Mouse (Mus musculus): ENCODE results near the gene Npff. TPM values are rescaled to one million over a fixed set of nuclear protein-coding genes. Genes with fewer than 3 reads are reported as not detected.

The Npff gene
- total and polyA plus RNA-seq, 3 experiments = 0.76 to 2.7 (median 1.1) TPM

DNA sequence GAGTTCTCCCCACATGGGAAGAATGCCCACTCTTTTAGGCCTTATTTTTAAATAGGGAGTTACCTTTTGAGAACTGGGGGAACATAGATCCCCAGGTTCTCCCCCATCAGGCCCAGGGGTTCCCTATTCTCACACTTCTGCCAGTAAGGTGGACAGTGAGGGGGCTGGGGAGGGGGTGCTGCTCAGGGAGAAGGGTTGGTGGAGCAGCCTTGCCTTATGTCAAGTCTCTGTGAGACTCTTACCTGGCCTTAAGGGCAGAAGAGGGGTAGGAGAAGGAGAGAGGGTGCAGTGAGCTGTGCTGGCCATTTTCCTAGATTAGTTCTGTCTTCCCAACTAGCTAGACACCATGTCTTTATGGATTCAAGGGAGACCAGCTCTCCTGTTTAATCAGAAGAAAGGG is 12.3 kb downstream of the Npff start:
- Histone ChIP-seq H3K27ac (ENCODE audit: insufficient read depth, low read depth) (no peak overlapping the region), H3K4me3 (replicated peaks in 1 of 3; ENCODE audit: low read depth in 2 of 3, low read length in 2 of 3, poor library complexity in 1 of 3) (no peak overlapping the region), H3K4me2 (ENCODE audit: insufficient read depth, low read depth, poor library complexity, severe bottlenecking) (no peak overlapping the region), H3K9ac (ENCODE audit: insufficient read depth, low read depth) (no peak overlapping the region), H3K79me2 (replicated peaks; ENCODE audit: control insufficient read depth, extremely low read depth, insufficient read depth, poor library complexity, severe bottlenecking) (no peaks in the 10 kb centered on the region), H3K9me3 (replicated peaks; ENCODE audit: low read length) (no peaks in the 10 kb centered on the region), H3K27me3 (replicated peaks) (peaks cover 3% of the 10 kb centered on the region), H3K36me3 (replicated peaks in 1 of 2; ENCODE audit: control insufficient read depth in 1 of 2, insufficient read depth in 1 of 2, low read length in 1 of 2) (peaks cover 0 to 3% of the 10 kb centered on the region in 2 experiments), H3K4me1 (ENCODE audit: control insufficient read depth in 1 of 2, insufficient read depth in 2 of 2) (peaks cover 24 to 53% of the 10 kb centered on the region in 2 experiments)
- no peak for DNase-seq (ENCODE audit: extremely low read depth)
- dilution Hi-C loops (cut with MboI; ENCODE audit: extremely low pct_ligation_motif_present, extremely low pct_unique_long_range_greater_than_20kb, low sequenced_read_pairs) (no loop called here), in situ Hi-C loops (cut with MboI; ENCODE audit: low pct_ligation_motif_present, low pct_unique_long_range_greater_than_20kb, low sequenced_read_pairs) (no loop called here)
- TF ChIP-seq HCFC1 (IDR thresholded peaks at IDR 0.05; ENCODE audit: low read depth, low read length) (no peak), PAX5 (IDR thresholded peaks at IDR 0.05; ENCODE audit: low read length) (no peak), NELFE (IDR thresholded peaks at IDR 0.05; ENCODE audit: low read depth, low read length) (no peak), JUN (IDR thresholded peaks at IDR 0.05; ENCODE audit: insufficient read depth, low read depth, low read length) (no peak), IRF4 (IDR thresholded peaks at IDR 0.05; ENCODE audit: low read depth, low read length) (no peak), TCF12 (IDR thresholded peaks at IDR 0.05; ENCODE audit: low read depth, low read length) (no peak), CTCF (conservative IDR thresholded peaks at IDR 0.05 in 1 of 2, IDR thresholded peaks at IDR 0.05 in 1 of 2; ENCODE audit: low read depth in 2 of 2, low read length in 2 of 2) (no peak), MEF2A (IDR thresholded peaks at IDR 0.05; ENCODE audit: borderline replicate concordance, low read depth, low read length) (no peak), E2F4 (IDR thresholded peaks at IDR 0.05; ENCODE audit: insufficient replicate concordance, low read depth, low read length) (no peak), ELF1 (IDR thresholded peaks at IDR 0.05; ENCODE audit: low read depth, low read length) (no peak), CHD2 (IDR thresholded peaks at IDR 0.05; ENCODE audit: low read length) (no peak), EP300 (IDR thresholded peaks at IDR 0.05; ENCODE audit: low read length) (no peak), NRF1 (IDR thresholded peaks at IDR 0.05; ENCODE audit: low read depth, low read length) (no peak), ZKSCAN1 (IDR thresholded peaks at IDR 0.05; ENCODE audit: borderline replicate concordance, low read depth, low read length) (no peak), TBP (conservative IDR thresholded peaks at IDR 0.05; ENCODE audit: low read depth, low read length) (no peak), ZNF384 (IDR thresholded peaks at IDR 0.05; ENCODE audit: low read depth, low read length) (no peak), CHD1 (IDR thresholded peaks at IDR 0.05; ENCODE audit: low read depth, low read length) (no peak)

DNA sequence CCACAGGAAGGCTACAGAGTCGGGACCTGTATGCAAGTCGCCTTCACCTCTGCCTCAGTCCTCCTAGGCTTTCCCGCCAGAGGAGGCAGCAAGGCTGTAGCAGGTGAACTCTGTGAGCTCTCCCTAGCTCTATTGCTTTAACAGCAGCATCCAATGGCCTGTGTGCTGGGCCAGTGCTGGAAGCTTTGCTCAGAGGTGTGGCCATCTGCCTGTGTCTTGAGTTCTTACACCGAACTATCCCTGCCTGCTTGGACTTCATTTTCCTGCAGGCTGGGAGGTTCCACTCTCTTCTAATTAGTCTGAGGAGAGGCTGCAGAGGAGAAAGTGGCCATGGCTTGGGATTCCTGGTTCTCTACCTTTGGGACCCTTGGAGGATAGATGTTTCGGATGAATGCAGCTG is 12.7 kb downstream of the Npff start:
- no peak overlapping the region for H3K4me3 ChIP-seq (replicated peaks in 1 of 3; ENCODE audit: low read depth in 2 of 3, low read length in 2 of 3, poor library complexity in 1 of 3)
- H3K9me3 ChIP-seq (replicated peaks; ENCODE audit: low read length) = no peaks in the 10 kb centered on the region
- peaks cover 24 to 55% of the 10 kb centered on the region in 2 experiments for H3K4me1 ChIP-seq (ENCODE audit: control insufficient read depth in 1 of 2, insufficient read depth in 2 of 2)
- in situ Hi-C loops (cut with MboI; ENCODE audit: low pct_ligation_motif_present, low pct_unique_long_range_greater_than_20kb, low sequenced_read_pairs) (no loop called here), dilution Hi-C loops (cut with MboI; ENCODE audit: extremely low pct_ligation_motif_present, extremely low pct_unique_long_range_greater_than_20kb, low sequenced_read_pairs) (no loop called here)
- TF ChIP-seq SMC3 (IDR thresholded peaks at IDR 0.05; ENCODE audit: low read depth, low read length) (no peak), ZNF384 (IDR thresholded peaks at IDR 0.05; ENCODE audit: low read depth, low read length) (no peak), CTCF (conservative IDR thresholded peaks at IDR 0.05 in 1 of 2, IDR thresholded peaks at IDR 0.05 in 1 of 2; ENCODE audit: low read depth in 2 of 2, low read length in 2 of 2) (no peak), MAX (IDR thresholded peaks at IDR 0.05; ENCODE audit: low read length) (no peak), USF2 (conservative IDR thresholded peaks at IDR 0.05; ENCODE audit: low read depth, low read length) (no peak), KAT2A (IDR thresholded peaks at IDR 0.05; ENCODE audit: insufficient replicate concordance, low read length) (no peak), ZC3H11A (IDR thresholded peaks at IDR 0.05; ENCODE audit: low read depth, low read length) (no peak), SIN3A (IDR thresholded peaks at IDR 0.05; ENCODE audit: low read length) (no peak), TCF12 (IDR thresholded peaks at IDR 0.05; ENCODE audit: low read depth, low read length) (no peak), GABPA (IDR thresholded peaks at IDR 0.05; ENCODE audit: insufficient replicate concordance, low read depth, low read length) (no peak)
- H3K27me3 ChIP-seq (replicated peaks) = peaks cover 3% of the 10 kb centered on the region
- H3K9ac ChIP-seq (ENCODE audit: insufficient read depth, low read depth) = no peak overlapping the region
- no peaks in the 10 kb centered on the region for H3K79me2 ChIP-seq (replicated peaks; ENCODE audit: control insufficient read depth, extremely low read depth, insufficient read depth, poor library complexity, severe bottlenecking)
- no peak overlapping the region for H3K27ac ChIP-seq (ENCODE audit: insufficient read depth, low read depth)
- no peak for DNase-seq (ENCODE audit: extremely low read depth)
- no peak overlapping the region for H3K4me2 ChIP-seq (ENCODE audit: insufficient read depth, low read depth, poor library complexity, severe bottlenecking)
- H3K36me3 ChIP-seq (replicated peaks in 1 of 2; ENCODE audit: control insufficient read depth in 1 of 2, insufficient read depth in 1 of 2, low read length in 1 of 2) = peaks cover 0 to 5% of the 10 kb centered on the region in 2 experiments
